Mouse (Mus musculus) MEL (cell line): ENCODE data around the gene Zdhhc21. TPM values are rescaled to one million over a fixed set of nuclear protein-coding genes. Genes with fewer than 3 reads are reported as not detected.

Source experiments
- DNase-seq: peaks from one replicate; pipeline ENCODE4 v3.0.0; 2011; ENCODE audit warnings: low read depth, low spot score
- H3K27ac ChIP-seq: 2 replicates; pipeline ENCODE4 v1.5.1; 2012; ENCODE audit warnings: low read depth, mild to moderate bottlenecking, control low read depth, low read length, moderate library complexity; ENCODE audit not compliant: control insufficient read depth
- H3K27me3 ChIP-seq, 2 experiments: fragments of 150-350 bp in 1 of 2; sonication (generic) in 1 of 2; 2 replicates each; pipeline ENCODE4 v1.6.1; 2012; ENCODE audit warnings: low read length in 2 of 2, mild to moderate bottlenecking in 2 of 2, improper control_type of control experiment in 1 of 2, moderate library complexity in 1 of 2; ENCODE audit not compliant: insufficient read depth in 2 of 2, control insufficient read depth in 1 of 2
- H3K36me3 ChIP-seq, 2 experiments: 2 replicates each; pipeline ENCODE4 v1.6.1; 2012 to 2014; ENCODE audit warnings: low read length in 2 of 2, improper control_type of control experiment in 1 of 2, inconsistent platforms in 1 of 2, mild to moderate bottlenecking in 1 of 2; ENCODE audit not compliant: insufficient read depth in 2 of 2, control insufficient read depth in 1 of 2
- H3K4me1 ChIP-seq, 2 experiments: fragments of 150-350 bp in 1 of 2; sonication (generic) in 1 of 2; 2 replicates each; pipeline ENCODE4 v1.6.1; 2012; ENCODE audit warnings: low read length in 2 of 2, improper control_type of control experiment in 1 of 2, mild to moderate bottlenecking in 1 of 2; ENCODE audit not compliant: insufficient read depth in 2 of 2, control insufficient read depth in 1 of 2
- H3K4me3 ChIP-seq, 2 experiments: fragments of 150-350 bp in 1 of 2; sonication (generic) in 1 of 2; 2 replicates each; pipeline ENCODE4 v1.5.1; 2012; ENCODE audit warnings: low read depth in 2 of 2, low read length in 2 of 2, mild to moderate bottlenecking in 2 of 2, moderate library complexity in 2 of 2, control low read depth in 1 of 2, improper control_type of control experiment in 1 of 2; ENCODE audit not compliant: control insufficient read depth in 1 of 2, insufficient read depth in 1 of 2
- H3K79me2 ChIP-seq: 2 replicates; pipeline ENCODE4 v1.6.1; 2012; ENCODE audit warnings: mild to moderate bottlenecking, low read length, moderate library complexity; ENCODE audit not compliant: control insufficient read depth, poor library complexity, insufficient read depth
- H3K9ac ChIP-seq: 2 replicates; pipeline ENCODE4 v1.6.1; 2012; ENCODE audit warnings: low read depth, mild to moderate bottlenecking, control low read depth, low read length, moderate library complexity; ENCODE audit not compliant: control insufficient read depth, poor library complexity, severe bottlenecking
- H3K9me3 ChIP-seq: fragments of 150-350 bp; sonication (generic); replicated peaks from 2 replicates; pipeline ENCODE4 v1.6.1; 2012; ENCODE audit warnings: mild to moderate bottlenecking, low read length, improper control_type of control experiment, moderate library complexity; ENCODE audit not compliant: insufficient read depth
- BHLHE40 ChIP-seq: IDR thresholded peaks from 2 replicates; pipeline ENCODE4 v1.6.1; 2012; ENCODE audit warnings: low read depth, mild to moderate bottlenecking, inconsistent platforms, low read length, improper control_type of control experiment, borderline replicate concordance
- CHD1 ChIP-seq: IDR thresholded peaks from 2 replicates; pipeline ENCODE4 v1.6.1; 2012; ENCODE audit warnings: low read depth, mild to moderate bottlenecking, inconsistent platforms, low read length, improper control_type of control experiment
- CHD2 ChIP-seq: IDR thresholded peaks from 2 replicates; pipeline ENCODE4 v1.6.1; 2011; ENCODE audit warnings: low read length, improper control_type of control experiment
- EP300 ChIP-seq, 2 experiments: IDR thresholded peaks; 2 replicates each; pipeline ENCODE4 v1.6.1; 2011; ENCODE audit warnings: improper control_type of control experiment in 2 of 2, low read length in 2 of 2, low read depth in 1 of 2, mild to moderate bottlenecking in 1 of 2
- ETS1 ChIP-seq: IDR thresholded peaks from 2 replicates; pipeline ENCODE4 v1.6.1; 2012; ENCODE audit warnings: low read depth, mild to moderate bottlenecking, inconsistent platforms, low read length, improper control_type of control experiment, moderate library complexity
- GABPA ChIP-seq: IDR thresholded peaks from 2 replicates; pipeline ENCODE4 v1.6.1; 2012; ENCODE audit warnings: low read depth, mild to moderate bottlenecking, inconsistent platforms, low read length, improper control_type of control experiment, moderate library complexity
- GATA1 ChIP-seq: IDR thresholded peaks from 2 replicates; pipeline ENCODE4 v1.6.1; 2011; ENCODE audit warnings: low read depth, low read length, improper control_type of control experiment
- HCFC1 ChIP-seq: IDR thresholded peaks from 2 replicates; pipeline ENCODE4 v1.6.1; 2012; ENCODE audit warnings: low read depth, mild to moderate bottlenecking, inconsistent platforms, low read length, improper control_type of control experiment, moderate library complexity
- JUND ChIP-seq: IDR thresholded peaks from 2 replicates; pipeline ENCODE4 v1.6.1; 2011; ENCODE audit warnings: low read depth, mild to moderate bottlenecking, improper control_type of control experiment, low read length
- MAFK ChIP-seq: IDR thresholded peaks from 2 replicates; pipeline ENCODE4 v1.6.1; 2011; ENCODE audit warnings: low read depth, mild to moderate bottlenecking, low read length, improper control_type of control experiment, borderline replicate concordance
- MAX ChIP-seq: IDR thresholded peaks from 2 replicates; pipeline ENCODE4 v1.6.1; 2011; ENCODE audit warnings: low read length, improper control_type of control experiment
- MXI1 ChIP-seq: IDR thresholded peaks from 2 replicates; pipeline ENCODE4 v1.6.1; 2011; ENCODE audit warnings: mild to moderate bottlenecking, low read depth, low read length, improper control_type of control experiment
- NELFE ChIP-seq: IDR thresholded peaks from 2 replicates; pipeline ENCODE4 v1.6.1; 2011; ENCODE audit warnings: low read depth, low read length, improper control_type of control experiment
- NRF1 ChIP-seq: IDR thresholded peaks from 2 replicates; pipeline ENCODE4 v1.6.1; 2014; ENCODE audit warnings: low read depth, mild to moderate bottlenecking, inconsistent platforms, low read length, improper control_type of control experiment, moderate library complexity; ENCODE audit not compliant: poor library complexity, insufficient read depth, severe bottlenecking
- POLR2A ChIP-seq, 2 experiments: IDR thresholded peaks; 2 replicates each; pipeline ENCODE4 v1.6.1; 2011 to 2012; ENCODE audit warnings: low read length in 2 of 2, mild to moderate bottlenecking in 2 of 2, control low read depth in 1 of 2, improper control_type of control experiment in 1 of 2, low read depth in 1 of 2, moderate library complexity in 1 of 2; ENCODE audit not compliant: control insufficient read depth in 1 of 2, insufficient read depth in 1 of 2, poor library complexity in 1 of 2
- POLR2AphosphoS5 ChIP-seq: IDR thresholded peaks from 2 replicates; pipeline ENCODE4 v1.6.1; 2012; ENCODE audit warnings: low read depth, borderline replicate concordance, mild to moderate bottlenecking, inconsistent platforms, low read length, moderate library complexity, mixed read lengths
- SMC3 ChIP-seq: IDR thresholded peaks from 2 replicates; pipeline ENCODE4 v1.6.1; 2011; ENCODE audit warnings: low read depth, low read length, improper control_type of control experiment
- TBP ChIP-seq: IDR thresholded peaks from 2 replicates; pipeline ENCODE4 v1.8.0; 2011; ENCODE audit warnings: low read depth, low read length, improper control_type of control experiment
- ZMIZ1 ChIP-seq: IDR thresholded peaks from 2 replicates; pipeline ENCODE4 v1.6.1; 2012; ENCODE audit warnings: low read depth, mild to moderate bottlenecking, inconsistent platforms, low read length, improper control_type of control experiment, moderate library complexity
- ZNF384 ChIP-seq: IDR thresholded peaks from 2 replicates; pipeline ENCODE4 v1.6.1; 2012; ENCODE audit warnings: low read depth, mild to moderate bottlenecking, inconsistent platforms, low read length, improper control_type of control experiment
- polyA plus RNA-seq, 2 experiments: library from polyadenylated mRNA; stranded (reverse) in 1 of 2; unstranded in 1 of 2; fragments of >175 nt in 1 of 2; fragments of >200 nt in 1 of 2; gene quantifications; 2 replicates each; pipeline versions ENCODE4 v1.2.1 to v1.2.4; 2012; ENCODE audit warnings: low replicate concordance in 2 of 2, low read depth in 1 of 2; ENCODE audit not compliant: insufficient read length in 2 of 2, insufficient read depth in 1 of 2, missing spikeins in 1 of 2
- total RNA-seq: library from RNA; depleted of rRNA; stranded (reverse); fragments of 300-350 nt; gene quantifications from 2 replicates; pipeline ENCODE4 v1.2.3, GENCODE M21; 2012

Zdhhc21 gene
- total and polyA plus RNA-seq, 3 experiments = 6.5 to 7.8 TPM; not detected in 1

DNA sequence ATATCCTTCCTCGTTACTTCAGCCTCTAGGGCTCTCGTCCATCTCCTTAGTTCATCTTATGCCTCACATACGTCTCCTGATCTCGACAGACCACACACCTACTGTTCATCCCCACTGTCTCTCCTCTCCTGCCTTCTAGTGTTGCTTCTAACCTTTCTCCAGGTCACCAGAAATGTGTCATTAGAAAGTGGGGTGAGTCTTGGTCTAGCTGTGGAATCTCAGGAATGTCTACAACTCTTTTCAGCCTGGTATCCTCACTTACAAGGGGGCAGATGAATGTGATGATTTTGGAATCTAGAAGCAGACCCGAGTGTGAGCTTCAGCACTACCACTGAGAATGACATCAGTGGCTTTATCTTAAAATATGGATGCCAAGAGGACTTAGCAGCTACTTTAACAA, 96.2 kb downstream of the Zdhhc21 start:
- H3K79me2 ChIP-seq = no peaks in the 10 kb centered on the region
- no peak for DNase-seq

DNA sequence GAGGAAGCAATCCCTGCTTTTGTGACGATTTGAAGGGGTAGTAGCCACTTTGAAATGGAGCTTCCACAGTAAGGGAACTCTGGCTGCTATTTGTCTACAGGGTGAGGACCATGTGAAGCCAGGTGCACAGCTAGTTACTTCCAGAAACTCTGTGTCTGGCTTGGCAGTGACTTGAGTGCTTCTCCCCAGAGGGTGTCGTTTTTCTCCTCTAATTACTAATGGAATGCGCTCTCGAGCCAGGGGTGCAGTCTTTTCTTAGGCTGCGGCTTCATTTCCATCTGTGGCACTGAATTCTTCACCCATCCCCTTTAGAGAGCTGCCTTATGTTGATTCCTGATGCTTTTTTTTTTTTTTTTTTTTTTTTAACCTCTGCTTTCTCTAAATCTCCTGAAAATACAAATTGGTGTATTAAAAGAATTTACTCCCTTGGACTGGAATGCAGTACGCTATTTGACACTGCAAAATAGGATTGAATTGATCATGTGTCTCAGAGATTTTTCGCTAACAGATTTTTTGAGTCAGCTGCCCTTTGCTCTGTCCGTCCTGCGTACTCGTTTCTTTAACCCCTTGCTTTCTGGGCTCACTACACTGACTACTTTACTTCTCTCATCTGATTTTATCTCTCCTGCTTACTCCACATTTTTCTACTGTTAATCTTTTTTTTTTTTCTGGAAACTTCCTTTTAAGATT, 97.2 kb downstream of the Zdhhc21 start:
- Histone ChIP-seq H3K36me3 (no peaks in the 10 kb centered on the region), H3K27ac (no peak overlapping the region), H3K4me1 (no peaks in the 10 kb centered on the region), H3K9me3 (no peaks in the 10 kb centered on the region), H3K79me2 (no peaks in the 10 kb centered on the region), H3K27me3 (no peaks in the 10 kb centered on the region), H3K9ac (no peak overlapping the region), H3K4me3 (no peak overlapping the region)
- TF ChIP-seq JUND (no peak), NELFE (no peak), CHD1 (no peak), NRF1 (no peak), MAX (no peak), GATA1 (no peak), POLR2A (IDR thresholded peaks at IDR 0.05; ENCODE audit: control insufficient read depth in 1 of 2, insufficient read depth in 1 of 2, low read depth in 1 of 2, low read length in 2 of 2, poor library complexity in 1 of 2) (no peak)
- no peak for DNase-seq

More for the DNA sequence above, 96.2 kb downstream of the Zdhhc21 start:
- no peak for TF ChIP-seq MXI1
- TF ChIP-seq ETS1 = no peak
- no peak for TF ChIP-seq SMC3
- TF ChIP-seq CHD2 = no peak
- no peak for TF ChIP-seq GABPA
- TF ChIP-seq EP300 (IDR thresholded peaks at IDR 0.05; ENCODE audit: low read depth in 1 of 2, low read length in 2 of 2) = no peak
- TF ChIP-seq POLR2A (IDR thresholded peaks at IDR 0.05; ENCODE audit: control insufficient read depth in 1 of 2, insufficient read depth in 1 of 2, low read depth in 1 of 2, low read length in 2 of 2, poor library complexity in 1 of 2) = no peak
- no peak for TF ChIP-seq BHLHE40
- no peak for TF ChIP-seq HCFC1
- TF ChIP-seq POLR2AphosphoS5 = no peak
- TF ChIP-seq NELFE = no peak
- no peak for TF ChIP-seq MAFK
- no peak for TF ChIP-seq ZNF384
- no peak for TF ChIP-seq ZMIZ1
- no peak for TF ChIP-seq TBP
- TF ChIP-seq, all 39 proteins: peak for 0
- H3K27me3 ChIP-seq = no peaks in the 10 kb centered on the region
- no peak overlapping the region for H3K9ac ChIP-seq
- no peak overlapping the region for H3K4me3 ChIP-seq
- H3K27ac ChIP-seq = no peak overlapping the region
- no peaks in the 10 kb centered on the region for H3K4me1 ChIP-seq
- no peaks in the 10 kb centered on the region for H3K36me3 ChIP-seq
- no peaks in the 10 kb centered on the region for H3K9me3 ChIP-seq
